Mouse (Mus musculus) thymus, adult 18-20 months (tissue): ENCODE measurements around the gene Npr1.

Experiments
- DNase-seq, 2 experiments: peaks; one replicate each; pipeline ENCODE4 v3.0.0; 2022; ENCODE audit warnings: mixed read lengths in 2 of 2

The Npr1 gene

DNA sequence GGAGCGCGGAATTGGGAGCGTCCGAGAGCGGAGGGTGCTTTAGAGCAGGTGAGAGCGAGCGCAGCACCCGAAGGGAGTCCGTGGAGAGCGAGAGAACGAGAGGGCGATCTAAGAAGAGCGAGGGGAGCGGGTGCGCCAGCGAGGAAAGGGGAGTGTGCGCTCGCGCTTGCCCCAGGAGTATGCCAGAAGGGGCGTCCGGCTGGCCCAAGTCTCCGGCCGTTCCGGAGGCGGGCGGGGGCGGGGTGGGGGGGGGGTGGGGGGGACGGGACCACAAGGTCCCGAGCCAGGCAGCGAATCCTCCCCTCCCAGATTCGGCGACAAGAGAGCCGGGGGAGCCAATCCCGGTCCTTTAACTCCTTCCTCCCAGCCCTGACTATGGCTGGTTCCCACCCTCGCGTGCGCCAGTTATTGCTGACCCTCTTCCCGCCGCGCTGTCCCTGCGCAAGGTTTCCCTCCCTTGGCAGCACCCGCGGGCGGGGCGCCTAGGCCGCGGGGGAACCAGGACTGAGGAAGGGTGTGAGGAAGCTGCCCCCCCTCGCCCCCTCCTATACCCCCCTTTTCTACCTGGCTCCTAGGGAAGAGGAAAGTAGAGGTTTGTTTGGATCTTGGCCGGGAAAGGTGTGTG, at the start of gene Npr1:
Gene Npr1, minus strand, starts transcription at position 181 of the 625 bp plus-strand sequence.
- no peak for DNase-seq

DNA sequence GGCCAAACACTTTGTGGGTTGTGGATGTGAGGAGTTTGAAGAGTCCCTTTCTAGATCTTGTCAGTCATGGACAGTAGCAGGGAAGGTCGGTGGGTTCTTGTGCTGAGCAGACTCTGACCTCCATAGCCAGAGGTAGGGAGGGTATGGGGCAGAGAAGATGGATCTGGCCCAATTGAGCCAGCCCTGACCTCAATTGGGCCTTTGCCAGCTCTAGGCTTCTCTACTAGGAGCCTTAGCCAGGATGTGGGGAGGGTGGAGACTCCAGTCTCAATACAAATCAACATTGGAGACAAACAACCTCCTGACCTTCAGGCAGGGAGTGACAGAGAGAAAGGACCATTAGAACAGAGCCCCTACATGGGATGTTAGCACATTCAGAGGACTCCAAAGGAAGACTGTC, 49.6 kb upstream of the Npr1 start:
- no peak for DNase-seq

DNA sequence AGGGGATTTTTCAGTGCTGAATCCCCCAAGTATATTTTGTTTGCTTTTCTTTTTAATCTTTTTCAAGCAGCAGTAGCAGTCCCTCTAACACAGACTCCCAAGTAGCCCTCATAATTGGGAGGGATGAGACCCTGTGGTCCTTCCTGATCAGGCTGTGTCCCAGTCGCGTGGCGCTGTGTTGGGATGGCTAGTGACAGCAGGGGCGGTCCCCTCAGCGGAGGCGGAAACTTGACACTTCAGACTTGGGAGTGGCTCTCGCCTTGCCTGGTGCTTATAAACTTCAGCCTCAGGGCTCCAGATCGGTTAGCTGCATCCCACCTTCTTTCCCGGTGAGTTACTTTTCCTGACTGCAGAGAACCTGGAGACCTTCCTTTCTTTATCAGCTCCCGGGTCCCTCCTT, 49.0 kb upstream of the Npr1 start:
- peak; percentile 42 to 57 for DNase-seq

DNA sequence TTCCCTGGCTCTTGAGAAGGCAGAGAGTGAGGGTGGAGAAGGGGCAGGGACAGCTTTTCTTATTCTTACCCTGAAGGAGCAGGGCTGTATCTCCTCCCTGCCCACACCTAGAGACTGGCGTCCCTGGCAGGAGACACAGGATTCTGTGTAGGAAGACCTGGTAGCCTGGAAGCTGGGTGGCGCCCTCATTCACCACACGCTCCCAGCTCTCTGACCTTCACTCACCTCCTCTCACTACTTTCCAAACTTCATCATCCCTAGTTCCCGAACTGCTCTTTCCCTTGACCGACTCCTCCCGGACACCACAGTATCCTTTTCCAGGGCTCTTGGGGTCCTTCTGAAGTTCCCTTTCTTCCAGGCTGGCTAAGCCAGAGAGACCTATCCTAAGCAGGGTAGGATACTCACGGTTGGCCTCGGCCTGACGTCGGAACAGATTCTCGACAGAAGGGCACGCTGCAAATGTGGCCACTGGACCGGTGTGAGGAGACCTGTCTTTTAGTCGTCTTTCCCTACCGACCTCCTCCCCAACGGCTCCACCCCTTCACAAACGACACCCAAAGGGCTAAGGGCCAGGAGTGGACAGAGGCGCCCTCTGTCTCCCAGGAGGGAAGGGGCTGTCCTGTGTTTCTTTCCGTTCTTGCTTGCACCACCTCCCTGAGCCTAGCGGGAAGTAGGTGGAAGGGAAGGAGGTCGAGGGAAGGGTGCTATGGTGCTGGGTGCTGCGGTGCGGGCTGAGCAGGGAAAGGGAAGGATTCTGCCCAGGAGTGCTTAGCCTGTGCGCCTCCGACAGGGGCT, 48.3 kb upstream of the Npr1 start, which contains the start of the genes S100a1 and S100a13:
Gene S100a1, minus strand, starts transcription at position 597 of the 795 bp plus-strand sequence.
Gene S100a13, plus strand, starts transcription at position 640 of the 795 bp plus-strand sequence.
- peak; percentile 30 to 44 for DNase-seq

DNA sequence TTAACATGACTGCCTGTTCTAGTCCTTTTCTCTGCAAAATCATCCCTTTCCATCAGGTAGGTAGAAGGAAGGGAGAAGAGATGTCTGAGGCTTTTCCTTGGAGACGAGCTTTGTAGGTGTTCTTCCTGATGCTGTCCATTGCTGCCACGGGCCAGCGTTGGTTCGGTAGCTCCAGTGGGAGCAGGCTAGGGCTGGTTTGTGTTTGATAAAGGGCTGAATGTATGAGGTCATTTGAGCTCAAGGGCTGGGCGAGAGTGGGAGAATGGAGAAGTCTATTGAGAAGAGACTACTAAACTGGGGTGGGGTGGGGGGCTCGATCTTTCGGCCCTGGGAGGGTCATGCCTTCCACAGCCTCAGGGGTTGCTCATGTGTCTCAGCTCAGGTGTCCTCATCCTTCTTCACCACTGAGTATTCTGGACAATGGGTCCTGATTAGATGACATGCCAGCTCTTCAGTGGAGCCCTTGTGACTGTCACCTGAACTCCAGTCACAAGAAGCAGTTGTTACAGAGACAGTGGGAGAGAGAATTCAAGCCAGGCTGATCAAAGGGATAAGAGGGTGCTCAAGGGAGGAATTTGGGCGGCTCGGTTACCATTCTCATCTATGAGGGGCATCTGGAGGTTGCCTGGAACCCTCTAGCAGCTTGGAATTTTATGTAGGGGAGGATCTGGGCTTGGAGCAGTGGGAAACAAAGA, 47.4 kb upstream of the Npr1 start:
- no peak for DNase-seq

DNA sequence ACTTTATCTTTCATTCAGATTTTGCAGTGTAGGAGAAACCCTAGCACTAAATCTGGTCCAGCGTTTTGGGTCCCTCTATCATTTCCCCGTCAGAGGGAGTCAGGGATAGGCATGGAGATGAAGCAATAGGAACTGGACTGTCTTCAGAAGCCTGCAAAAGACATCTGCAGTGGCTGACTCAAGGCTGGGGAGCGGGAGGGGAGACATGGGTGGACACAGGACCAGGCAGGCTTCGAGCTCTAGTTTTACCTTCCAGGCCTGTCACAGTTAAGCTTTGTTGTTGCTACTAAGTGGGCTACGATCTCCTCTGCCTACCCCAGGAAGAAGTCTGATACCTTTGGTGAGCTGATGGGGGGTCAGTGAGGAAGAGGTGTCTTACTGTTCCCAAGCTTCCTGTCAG, 46.6 kb upstream of the Npr1 start:
- DNase-seq = no peak

DNA sequence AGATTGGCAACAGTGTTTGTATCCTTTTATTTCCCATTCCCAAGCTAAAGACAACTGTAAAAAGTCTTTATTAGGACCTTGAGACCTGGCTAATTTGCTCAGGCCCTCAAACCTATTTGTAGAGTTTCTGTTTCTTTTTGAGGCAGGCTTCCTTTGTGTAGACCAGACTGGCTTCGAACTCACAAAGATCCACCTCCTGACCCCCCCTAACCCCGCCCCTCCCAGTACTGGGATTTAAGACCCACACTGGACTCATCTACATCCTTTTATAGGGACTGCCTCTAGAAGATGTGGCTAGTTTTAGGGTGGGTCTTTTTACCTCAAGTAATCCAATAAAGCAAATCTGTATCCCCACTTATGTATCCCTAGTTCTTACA, 44.1 kb upstream of the Npr1 start:
- DNase-seq = no peak

- peak; percentile 96 to 98 for DNase-seq
Measured at GRCm38 (mm10) chr3:90508950-90509746, 43.5 kb upstream of the Npr1 start, which contains the start of gene Chtop. Gene Chtop, minus strand, starts transcription at chr3:90509498.

GRCm38 (mm10) chr3:90508287-90508949, 42.8 kb upstream of the Npr1 start:
- no peak for DNase-seq

- DNase-seq = no peak
Measured at GRCm38 (mm10) chr3:90506362-90506761, 40.7 kb upstream of the Npr1 start.

- no peak for DNase-seq
Measured at GRCm38 (mm10) chr3:90505216-90505615, 39.5 kb upstream of the Npr1 start.

- DNase-seq = no peak
Measured at GRCm38 (mm10) chr3:90503444-90503843, 37.8 kb upstream of the Npr1 start.

- DNase-seq = no peak
Measured at GRCm38 (mm10) chr3:90497597-90497996, 31.9 kb upstream of the Npr1 start.

DNA sequence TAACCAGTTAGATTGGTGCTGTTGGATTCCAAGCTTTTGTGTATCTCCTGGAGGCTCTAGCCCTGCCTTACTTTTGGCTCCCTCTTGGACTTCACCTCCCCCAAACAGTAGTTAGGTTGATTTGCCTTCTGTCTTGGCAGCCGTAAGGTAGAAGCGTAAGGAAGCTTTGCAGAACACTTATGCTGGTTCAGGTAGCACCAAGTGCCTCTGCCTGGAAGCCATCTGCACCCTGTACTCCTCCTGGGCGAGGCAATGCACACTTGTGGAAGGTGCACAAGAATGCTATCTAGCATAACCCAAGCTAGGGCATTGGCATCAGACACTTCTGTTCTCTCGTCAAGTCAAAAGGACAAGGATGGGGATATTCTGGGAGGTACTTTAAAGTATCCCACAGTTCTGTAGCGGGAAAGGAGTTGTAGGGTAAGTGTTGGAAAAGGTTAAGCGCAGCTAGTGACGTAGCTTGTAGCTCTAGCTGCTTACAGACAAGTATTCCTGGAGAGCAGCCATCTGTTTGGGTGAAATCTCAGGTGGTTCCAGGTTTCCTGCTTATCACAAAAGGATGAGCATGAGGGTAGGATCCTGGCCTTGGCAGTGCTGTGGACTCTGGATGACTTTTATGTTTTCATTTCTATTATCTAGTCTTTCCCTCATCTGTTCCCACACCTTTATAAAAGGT, 30.3 kb upstream of the Npr1 start:
- no peak for DNase-seq

GRCm38 (mm10) chr3:90493831-90494540, 28.3 kb upstream of the Npr1 start:
- DNase-seq = no peak

- peak in 1 of 2 experiments; percentile 50 for DNase-seq
Measured at GRCm38 (mm10) chr3:90491350-90491749, 25.7 kb upstream of the Npr1 start.

DNA sequence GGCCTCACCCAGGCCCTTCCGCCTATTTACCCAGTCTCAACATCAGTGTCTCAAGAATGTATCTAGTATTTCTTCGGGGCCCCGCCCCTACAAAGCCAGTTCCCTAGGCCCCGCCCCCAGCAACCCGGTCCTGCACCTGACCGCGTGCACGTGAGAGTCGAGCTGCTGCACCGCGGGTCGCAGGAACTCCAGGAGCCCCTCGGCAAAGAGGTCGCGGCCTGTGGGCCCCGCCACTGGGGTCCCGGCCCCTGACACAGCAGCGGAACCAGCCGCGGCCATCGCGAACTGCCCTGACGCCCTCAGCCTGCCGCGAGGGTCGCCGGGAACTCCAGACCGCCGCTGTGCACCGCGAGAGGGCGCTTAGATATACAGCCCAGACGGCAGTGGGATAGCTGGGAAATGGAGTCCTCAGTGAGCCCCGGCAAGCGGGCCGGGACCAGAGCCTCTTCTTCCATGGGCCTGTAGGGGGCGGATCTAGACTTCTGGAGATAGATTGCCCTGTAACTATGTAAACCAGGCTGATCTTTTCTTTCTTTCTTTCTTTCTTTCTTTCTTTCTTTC, 25.1 kb upstream of the Npr1 start, which contains the start of gene Snapin:
Gene Snapin, minus strand, starts transcription at position 338 of the 561 bp plus-strand sequence.
- peak; percentile 89 to 92 for DNase-seq

DNA sequence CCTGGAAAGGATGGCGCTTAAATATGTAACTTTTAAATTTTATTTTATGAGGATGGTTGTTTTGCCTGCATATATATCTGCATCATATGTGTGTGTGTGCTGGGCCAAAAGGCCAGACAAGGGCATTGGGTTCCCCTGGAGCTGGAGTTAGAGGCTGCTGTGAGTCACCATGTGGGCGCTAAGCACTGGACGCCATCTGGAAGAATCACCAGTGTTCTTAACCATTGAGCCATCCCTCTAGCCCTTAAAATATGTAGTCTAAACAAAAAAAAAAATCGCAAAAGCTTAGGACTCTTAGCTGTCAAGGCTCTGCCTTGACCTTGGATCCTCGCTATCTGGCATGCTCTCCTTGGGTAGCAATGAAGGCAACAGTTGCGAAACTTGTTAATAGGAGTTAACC, 22.9 kb upstream of the Npr1 start:
- DNase-seq = no peak

DNA sequence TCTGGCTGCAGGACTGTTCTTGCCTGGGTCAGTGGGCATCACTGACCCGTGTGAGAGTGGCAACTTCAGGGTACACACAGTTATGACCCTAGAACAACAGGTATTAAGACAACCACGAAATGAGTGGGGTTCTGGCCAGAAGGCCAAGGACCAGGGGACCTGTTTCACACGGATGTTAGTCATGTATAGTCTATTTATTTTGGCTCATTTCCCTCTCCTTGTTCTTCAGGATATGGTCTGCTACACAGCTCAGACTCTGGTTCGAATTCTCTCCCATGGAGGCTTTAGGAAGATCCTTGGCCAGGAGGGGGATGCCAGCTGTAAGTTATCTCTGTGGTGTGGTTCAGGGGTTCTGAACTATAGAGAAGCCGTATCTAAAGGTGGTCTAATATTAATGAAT, 21.3 kb upstream of the Npr1 start:
- no peak for DNase-seq
